Mouse (Mus musculus) heart, embryonic 14.5 days (tissue): ENCODE measurements around the gene Snd1. TPM values are rescaled to one million over a fixed set of nuclear protein-coding genes. Genes with fewer than 3 reads are reported as not detected.
A peak's percentile ranks its signal among the peaks of the same experiment; 100 is the strongest.

Source experiments
- ATAC-seq: fragments of 200-750 bp; cut with Nextera tagmentation; 2 replicates; pipeline ENCODE4 v1.8.0; 2017; ENCODE audit warnings: low read depth, moderate TSS enrichment; ENCODE audit not compliant: insufficient number of reproducible peaks, insufficient read depth, low FRiP score
- H3K27ac ChIP-seq, 2 experiments: fragments of 200-500 bp in 1 of 2; fragments of 300-500 bp in 1 of 2; sonication (generic) in 1 of 2; replicated peaks in 1 of 2; 2 replicates each; pipeline ENCODE4 v1.5.1; 2012 to 2014; ENCODE audit warnings: low read depth in 2 of 2, low read length in 2 of 2, control low read depth in 1 of 2, mild to moderate bottlenecking in 1 of 2, mixed read lengths in 1 of 2; ENCODE audit not compliant: control insufficient read depth in 1 of 2, insufficient read depth in 1 of 2
- H3K27me3 ChIP-seq: fragments of 300-500 bp; sonication (generic); 2 replicates; pipeline ENCODE4 v1.6.1; 2014; ENCODE audit warnings: mild to moderate bottlenecking, low read length, control low read depth; ENCODE audit not compliant: control insufficient read depth, insufficient read depth
- H3K36me3 ChIP-seq: fragments of 300-500 bp; sonication (generic); 2 replicates; pipeline ENCODE4 v1.6.1; 2014; ENCODE audit warnings: mild to moderate bottlenecking, control low read depth, low read length, mixed read lengths; ENCODE audit not compliant: control insufficient read depth, insufficient read depth
- H3K4me1 ChIP-seq, 2 experiments: fragments of 200-500 bp in 1 of 2; fragments of 300-500 bp in 1 of 2; sonication (generic) in 1 of 2; 2 replicates each; pipeline ENCODE4 v1.6.1; 2012 to 2014; ENCODE audit warnings: low read length in 2 of 2, control low read depth in 1 of 2, mixed read lengths in 1 of 2; ENCODE audit not compliant: control insufficient read depth in 2 of 2, insufficient read depth in 2 of 2
- H3K4me2 ChIP-seq: fragments of 300-500 bp; sonication (generic); 2 replicates; pipeline ENCODE4 v1.6.1; 2014; ENCODE audit warnings: mild to moderate bottlenecking, low read length
- H3K4me3 ChIP-seq, 2 experiments: fragments of 200-500 bp in 1 of 2; fragments of 300-500 bp in 1 of 2; sonication (generic) in 1 of 2; 2 replicates each; pipeline ENCODE4 v1.5.1; 2012 to 2014; ENCODE audit warnings: low read length in 2 of 2, mild to moderate bottlenecking in 2 of 2, control low read depth in 1 of 2, low read depth in 1 of 2, moderate library complexity in 1 of 2; ENCODE audit not compliant: control insufficient read depth in 1 of 2, insufficient read depth in 1 of 2
- H3K9ac ChIP-seq: fragments of 300-500 bp; sonication (generic); 2 replicates; pipeline ENCODE4 v1.6.1; 2014; ENCODE audit warnings: mild to moderate bottlenecking, low read length
- H3K9me3 ChIP-seq: fragments of 300-500 bp; sonication (generic); 2 replicates; pipeline ENCODE4 v1.6.1; 2016; ENCODE audit warnings: low read length, control low read depth; ENCODE audit not compliant: control insufficient read depth
- WGBS: fragments of 180-500 bp; shearing (Covaris S2); extraction: QIAGEN DNeasy Blood & Tissue Kit; methylation state at CpG from one replicate; pipeline ENCODE4 v1.1.7; 2014; 5-methylcytosine and 5-hydroxymethylcytosine counted together
- polyA plus RNA-seq: library from polyadenylated mRNA; unstranded; fragments of >200 nt; fragmentation: Nextera tagmentation; extraction: Ambion mirVana; gene quantifications from 2 replicates; pipeline ENCODE4 v1.2.1, GENCODE M21; 2014

The Snd1 gene
- polyA plus RNA-seq, 1 experiment from 2014 or later = 80.0 TPM

DNA sequence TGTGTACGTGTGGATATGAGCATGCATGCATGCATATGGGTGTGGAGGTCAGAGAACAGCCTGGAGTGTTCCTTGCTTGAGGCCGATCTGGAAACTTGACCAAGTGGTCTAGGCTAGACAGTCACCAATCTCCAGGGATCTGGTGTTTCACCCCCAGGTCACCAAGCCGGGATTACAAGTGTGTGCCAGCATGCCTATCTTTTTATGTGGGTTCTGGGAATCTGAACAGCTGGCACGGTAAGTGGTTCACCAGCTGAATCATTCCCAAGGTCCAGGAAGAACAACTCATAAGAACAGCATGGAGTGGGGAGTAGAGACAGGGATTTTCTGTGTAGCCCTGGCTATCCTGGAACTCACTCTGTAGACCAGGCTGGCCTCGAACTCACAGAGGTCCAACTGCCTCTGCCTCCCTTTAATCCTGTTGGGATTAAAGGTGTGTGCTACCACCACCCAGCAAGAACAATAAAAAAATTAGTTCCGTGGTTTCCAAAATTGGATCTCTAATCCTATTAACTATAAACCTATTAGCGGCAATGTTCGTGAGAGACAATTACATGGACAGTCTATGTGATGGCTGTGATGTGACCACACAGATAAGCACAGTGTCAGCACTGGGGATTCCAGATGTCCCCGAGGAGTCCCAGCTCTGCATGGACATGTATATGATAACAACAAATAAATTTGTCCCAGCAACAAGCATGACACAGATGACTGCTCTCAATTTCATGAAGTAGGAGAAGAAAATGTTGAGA is 3.5 kb upstream of the Snd1 start:
- H3K27ac ChIP-seq = no peak overlapping the region
- H3K9ac ChIP-seq = no peak overlapping the region
- no peaks in the 10 kb centered on the region for H3K27me3 ChIP-seq
- H3K4me1 ChIP-seq = no peaks in the 10 kb centered on the region
- WGBS = 79% methylated on average over 9 of the region's 9 CpGs
- H3K36me3 ChIP-seq = no peaks in the 10 kb centered on the region
- H3K4me3 ChIP-seq = no peak overlapping the region
- H3K9me3 ChIP-seq = no peaks in the 10 kb centered on the region
- no peak overlapping the region for H3K4me2 ChIP-seq
- no peak for ATAC-seq

DNA sequence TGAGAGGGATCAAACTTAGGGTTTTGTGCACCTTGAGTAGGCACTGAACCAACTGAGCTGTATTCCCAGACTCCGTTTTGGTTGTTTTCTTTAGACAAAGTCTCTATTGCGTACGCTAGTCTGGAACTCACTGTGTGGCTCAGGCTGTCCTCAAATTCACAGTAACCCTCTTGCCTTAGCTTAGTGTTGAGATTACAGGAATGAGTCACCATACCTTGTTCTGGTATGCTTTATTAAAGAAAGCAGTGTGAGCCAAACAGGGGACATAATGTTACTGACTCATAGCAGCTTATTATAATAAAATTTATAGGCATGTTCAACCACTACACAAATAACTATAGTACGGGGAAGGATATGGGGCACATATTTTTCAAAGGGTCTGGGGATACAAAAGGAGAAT is 728 bp upstream of the Snd1 start:
- Histone ChIP-seq H3K9me3 (no peaks in the 10 kb centered on the region), H3K4me1 (peaks cover 0 to 3% of the 10 kb centered on the region in 2 experiments; a peak in 1 of 4 replicates), H3K9ac (no peak overlapping the region), H3K36me3 (no peaks in the 10 kb centered on the region), H3K27ac (no peak overlapping the region), H3K4me2 (no peak overlapping the region), H3K4me3 (no peak overlapping the region), H3K27me3 (no peaks in the 10 kb centered on the region)
- ATAC-seq = no peak
- 83% methylated on average over 4 of the region's 4 CpGs for WGBS

DNA sequence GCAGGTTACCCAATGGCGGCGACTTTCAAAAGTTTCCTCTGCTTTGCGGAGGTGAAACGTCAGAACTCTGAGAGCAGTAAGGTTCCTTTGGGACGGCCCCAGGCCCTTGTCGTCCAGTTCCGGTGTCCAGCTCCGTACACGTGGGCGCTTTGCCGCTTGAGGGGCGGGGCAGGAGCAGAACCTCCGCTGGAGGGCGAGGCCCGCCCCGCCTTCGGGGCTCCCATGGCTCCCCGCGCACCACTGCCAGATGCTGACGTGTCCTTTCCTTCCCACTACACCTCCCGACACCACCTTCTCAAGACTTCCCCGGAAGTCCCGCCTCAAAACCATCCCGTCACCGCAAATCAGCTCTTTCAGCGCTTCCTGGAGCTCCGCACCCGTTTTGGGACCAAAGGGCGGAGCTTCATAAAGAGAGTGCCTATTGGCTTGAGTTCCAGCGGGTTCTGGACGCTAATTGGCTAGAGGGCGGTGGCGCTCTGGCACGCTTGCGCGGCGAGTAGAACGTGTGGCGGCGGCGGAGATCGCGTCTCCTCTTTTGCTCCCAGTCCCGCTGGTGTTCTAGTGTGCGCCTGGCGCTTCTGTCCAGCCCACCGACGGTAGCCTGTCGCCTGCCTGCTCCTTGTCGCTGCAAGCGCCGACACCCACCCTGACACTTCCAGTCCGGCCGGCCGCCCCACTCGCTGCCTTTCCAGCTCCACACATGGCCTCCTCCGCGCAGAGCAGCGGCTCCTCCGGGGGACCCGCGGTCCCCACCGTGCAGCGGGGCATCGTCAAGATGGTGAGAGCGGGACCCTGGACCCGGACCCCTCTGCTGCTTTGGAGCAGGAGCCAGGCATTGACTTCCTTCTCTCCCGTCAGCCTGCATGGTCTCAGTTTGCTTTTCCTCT is 5.2 kb downstream of the Snd1 start:
- peak overlapping the region; percentile 58 to 95 for H3K27ac ChIP-seq
- peaks cover 9% of the 10 kb centered on the region; the same call in 1 of the 2 replicates for H3K36me3 ChIP-seq
- under 1% methylated on average over 68 of the region's 68 CpGs for WGBS
- peak overlapping the region; percentile 92 for H3K4me2 ChIP-seq
- no peaks in the 10 kb centered on the region for H3K9me3 ChIP-seq
- H3K4me3 ChIP-seq = peak overlapping the region; percentile 77 to 95
- peak; percentile 99 for ATAC-seq
- H3K9ac ChIP-seq = peak overlapping the region; percentile 91
- H3K27me3 ChIP-seq = no peaks in the 10 kb centered on the region
- peaks cover 12 to 45% of the 10 kb centered on the region in 2 experiments for H3K4me1 ChIP-seq

DNA sequence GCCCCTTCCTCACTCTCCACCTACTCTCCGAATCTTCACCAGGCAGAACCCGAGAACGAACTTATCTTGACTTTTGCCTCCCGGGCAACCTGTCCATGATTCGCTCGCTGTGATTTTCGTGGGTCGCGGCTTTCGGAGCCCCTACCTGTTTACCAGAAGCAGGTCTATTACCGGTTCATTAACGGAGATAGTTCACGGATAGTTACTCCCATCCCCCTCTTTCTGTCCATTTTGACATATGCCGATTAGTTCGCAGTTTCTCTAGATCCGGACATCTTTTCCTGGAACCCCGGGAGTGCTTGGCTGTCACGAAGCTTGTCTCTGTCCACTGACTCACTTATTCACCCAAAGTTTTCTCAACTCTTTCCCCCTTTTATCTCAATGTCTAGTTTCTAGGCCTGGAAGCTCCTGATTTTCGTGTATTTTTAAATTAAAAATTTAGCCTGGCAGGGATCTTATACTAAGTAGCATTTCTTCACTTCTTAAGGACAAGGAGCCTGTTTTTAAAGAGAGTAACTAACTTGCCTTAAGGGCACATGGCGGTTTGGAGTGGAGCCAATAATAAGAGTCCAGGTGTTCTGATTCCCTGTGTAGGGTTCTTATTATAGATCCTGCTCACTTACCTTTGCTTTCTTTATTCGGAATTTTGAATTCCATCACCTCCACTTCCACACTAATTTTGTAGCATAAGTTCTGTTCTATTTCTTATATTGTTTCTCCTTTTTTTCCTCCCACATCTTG is 6.0 kb downstream of the Snd1 start:
- peak overlapping the region; percentile 58 to 95 for H3K27ac ChIP-seq
- H3K9me3 ChIP-seq = no peaks in the 10 kb centered on the region
- H3K4me1 ChIP-seq = peaks cover 15 to 53% of the 10 kb centered on the region in 2 experiments
- no peaks in the 10 kb centered on the region for H3K27me3 ChIP-seq
- H3K4me2 ChIP-seq = peak overlapping the region; percentile 77
- peak overlapping the region; percentile 69 to 95 for H3K4me3 ChIP-seq
- H3K36me3 ChIP-seq = peaks cover 13% of the 10 kb centered on the region; the same call in 1 of the 2 replicates
- ATAC-seq = no peak
- peak overlapping the region; percentile 91 for H3K9ac ChIP-seq
- 4% methylated on average over 21 of the region's 21 CpGs for WGBS

DNA sequence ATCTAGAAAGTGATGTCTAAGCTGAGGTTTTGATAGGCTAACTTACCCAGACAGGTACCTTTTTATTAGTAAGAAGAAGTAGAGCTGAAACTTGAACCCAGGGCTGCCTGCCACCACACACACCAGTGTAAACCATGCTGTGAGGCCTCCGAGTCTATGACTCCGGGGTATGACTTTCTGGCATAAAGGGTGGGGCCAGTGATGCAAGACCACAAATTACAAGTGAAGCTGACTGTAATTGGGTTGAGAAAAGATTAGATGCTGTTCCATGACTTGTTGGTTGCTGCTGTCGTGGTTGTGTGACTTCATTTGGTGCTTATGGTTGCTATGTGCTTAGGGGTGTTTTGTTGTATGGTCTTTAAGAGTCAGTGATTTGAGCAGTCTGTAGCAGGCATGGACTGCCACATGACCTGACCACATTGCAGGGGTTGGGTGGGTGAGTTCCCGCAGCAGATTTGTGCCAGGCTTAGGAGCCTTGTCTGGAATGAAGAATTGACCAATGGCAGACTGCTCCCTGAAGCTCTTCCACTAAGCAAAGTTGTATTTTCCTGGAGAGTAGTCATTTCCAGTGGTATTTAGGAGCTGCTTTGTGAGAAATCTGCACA is 7.9 kb downstream of the Snd1 start:
- Histone ChIP-seq H3K4me2 (peak overlapping the region; percentile 23), H3K9ac (peak overlapping the region; percentile 27; the same call in 1 of the 2 replicates), H3K4me3 (no peak overlapping the region), H3K36me3 (peaks cover 13% of the 10 kb centered on the region; the same call in 1 of the 2 replicates), H3K27ac (no peak overlapping the region), H3K4me1 (peaks cover 23 to 70% of the 10 kb centered on the region in 2 experiments), H3K27me3 (no peaks in the 10 kb centered on the region), H3K9me3 (no peaks in the 10 kb centered on the region)
- 60% methylated on average over 4 of the region's 4 CpGs for WGBS
- no peak for ATAC-seq

DNA sequence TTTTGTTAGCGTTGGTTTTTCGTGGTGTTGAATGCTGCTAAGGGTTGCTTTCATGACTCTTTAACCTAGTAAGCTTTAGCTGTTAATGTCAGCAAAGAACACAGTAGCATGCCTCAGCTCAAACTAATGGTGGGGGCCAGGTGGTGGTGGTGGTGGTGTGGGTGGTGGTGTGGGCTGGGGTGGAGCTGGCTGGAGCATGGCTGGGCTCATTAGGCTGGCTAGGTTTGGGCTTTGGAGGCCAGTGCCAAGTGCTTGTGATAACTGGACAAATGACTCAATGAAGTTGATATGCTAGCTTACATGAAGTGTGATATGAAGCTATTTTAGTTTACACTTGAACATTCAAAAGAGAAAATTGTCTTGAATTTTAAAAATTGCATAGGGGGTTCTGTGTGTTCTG is 11.1 kb downstream of the Snd1 start:
- Histone ChIP-seq H3K9ac (0 out of 2 replicates have a peak overlapping the region, but pooled peaks have one; percentile 8), H3K36me3 (peaks cover 26% of the 10 kb centered on the region), H3K4me3 (no peak overlapping the region), H3K27me3 (no peaks in the 10 kb centered on the region), H3K9me3 (no peaks in the 10 kb centered on the region), H3K4me1 (peaks cover 23 to 72% of the 10 kb centered on the region in 2 experiments), H3K27ac (peak overlapping the region; percentile 43 to 48; a peak in 3 of 4 replicates), H3K4me2 (peak overlapping the region; percentile 36)
- peak; percentile 74 for ATAC-seq
- 66% methylated on average over 2 of the region's 2 CpGs for WGBS
